Mouse (Mus musculus) lung, postnatal 14 days (tissue): ENCODE results near the gene 2310039H08Rik.
"Not testable (repeated sequence)": the region's sequence is repeated elsewhere in the genome, so short reads cannot be mapped to it uniquely, and the experiment has no call there.

Experiments used
- DNase-seq: peaks from one replicate; pipeline ENCODE4 v3.0.0; 2021

2310039H08Rik gene

DNA sequence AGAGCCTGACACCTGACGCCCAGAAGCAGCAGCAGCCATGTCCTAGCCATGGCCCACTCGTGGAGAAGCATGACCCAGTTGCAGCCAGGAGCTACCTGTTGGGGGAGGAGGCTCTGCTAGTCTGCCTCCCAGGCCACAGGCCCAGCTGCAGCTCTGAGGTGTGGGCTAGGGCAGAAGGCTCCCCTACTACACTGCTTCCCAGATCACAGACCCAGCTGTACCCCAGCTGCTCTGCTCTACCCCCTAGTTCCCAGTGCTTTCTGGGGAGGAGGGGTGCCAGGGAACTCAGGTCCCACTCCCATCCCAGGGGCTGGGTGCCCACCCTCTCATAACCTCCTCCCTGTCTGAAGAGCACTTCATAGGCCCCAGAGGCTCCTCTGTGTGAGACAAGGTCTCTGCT is 8.9 kb upstream of the 2310039H08Rik start, which contains the start of gene Ptcra:
TSS of gene Ptcra (minus strand) at position 169 of the 400 bp plus-strand sequence.
- DNase-seq = no peak

- not testable (repeated sequence) for DNase-seq
Measured at GRCm38 (mm10) chr17:46764916-46765315, 7.5 kb upstream of the 2310039H08Rik start.

GRCm38 (mm10) chr17:46767868-46768267 is 4.6 kb upstream of the 2310039H08Rik start:
- peak; percentile 61 for DNase-seq

GRCm38 (mm10) chr17:46770546-46770945 is 1.9 kb upstream of the 2310039H08Rik start:
- DNase-seq = no peak

GRCm38 (mm10) chr17:46771025-46771424 is 1.4 kb upstream of the 2310039H08Rik start:
- no peak for DNase-seq

DNA sequence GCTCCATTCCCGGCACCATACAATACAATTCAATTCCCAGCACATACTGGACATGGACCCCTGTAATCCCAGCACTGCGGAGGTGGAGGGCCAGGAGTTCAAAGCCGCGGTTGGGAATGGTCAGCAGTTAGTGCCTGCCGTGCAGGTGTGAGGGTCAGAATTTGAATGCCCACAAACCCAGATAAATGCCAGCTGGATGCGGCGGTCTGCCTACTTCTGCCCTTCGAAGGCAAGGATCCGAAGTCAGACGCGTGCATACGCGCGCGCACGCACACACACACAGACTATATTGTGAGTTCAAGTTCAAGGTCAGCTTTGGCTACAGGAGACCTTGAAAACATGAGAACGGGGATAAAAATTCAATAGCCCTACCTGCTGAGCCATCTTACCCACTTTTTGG is 819 bp upstream of the 2310039H08Rik start:
- no peak for DNase-seq

- no peak for DNase-seq
Measured at GRCm38 (mm10) chr17:46772038-46772403, 414 bp upstream of the 2310039H08Rik start.

GRCm38 (mm10) chr17:46773278-46774130 is 1.1 kb downstream of the 2310039H08Rik start:
- DNase-seq = no peak

DNA sequence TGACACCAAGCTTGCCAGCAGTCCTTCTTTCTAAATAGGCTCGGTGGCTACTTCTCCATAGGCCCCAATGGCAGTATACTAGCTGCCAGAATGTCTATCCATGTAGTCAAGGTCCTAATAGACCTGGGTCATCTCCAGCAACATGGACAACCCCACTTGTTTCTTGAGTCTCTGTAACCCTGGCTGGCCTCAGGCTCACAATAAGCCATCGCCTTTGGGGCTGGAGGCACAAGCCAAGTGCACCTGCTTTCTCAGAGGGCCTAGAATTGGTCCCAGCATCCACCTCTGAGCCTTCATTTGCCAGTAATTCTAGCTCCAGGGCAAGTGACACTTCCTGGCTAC is 1.7 kb downstream of the 2310039H08Rik start:
- no peak for DNase-seq

- DNase-seq = no peak
Measured at GRCm38 (mm10) chr17:46775070-46775469, 2.6 kb downstream of the 2310039H08Rik start.

DNA sequence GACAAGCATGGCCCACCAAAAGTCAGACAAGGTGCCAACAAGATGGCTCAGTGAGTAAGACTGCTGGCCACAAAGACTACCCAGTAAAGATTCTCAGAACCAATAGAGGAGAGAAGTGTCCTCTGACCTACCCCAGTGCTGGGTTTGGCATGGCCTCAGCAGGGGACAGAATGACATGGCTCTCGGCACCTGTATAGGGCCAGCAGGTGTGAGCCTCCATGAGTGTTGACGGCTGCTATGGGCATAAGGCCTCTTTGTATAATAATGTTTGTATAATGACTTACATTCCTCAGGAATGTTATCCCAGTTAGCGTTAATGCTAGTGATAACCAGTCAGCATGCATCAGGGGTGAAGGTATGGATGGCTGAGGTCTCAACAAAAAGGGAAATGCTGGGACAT is 3.7 kb downstream of the 2310039H08Rik start:
- no peak for DNase-seq

DNA sequence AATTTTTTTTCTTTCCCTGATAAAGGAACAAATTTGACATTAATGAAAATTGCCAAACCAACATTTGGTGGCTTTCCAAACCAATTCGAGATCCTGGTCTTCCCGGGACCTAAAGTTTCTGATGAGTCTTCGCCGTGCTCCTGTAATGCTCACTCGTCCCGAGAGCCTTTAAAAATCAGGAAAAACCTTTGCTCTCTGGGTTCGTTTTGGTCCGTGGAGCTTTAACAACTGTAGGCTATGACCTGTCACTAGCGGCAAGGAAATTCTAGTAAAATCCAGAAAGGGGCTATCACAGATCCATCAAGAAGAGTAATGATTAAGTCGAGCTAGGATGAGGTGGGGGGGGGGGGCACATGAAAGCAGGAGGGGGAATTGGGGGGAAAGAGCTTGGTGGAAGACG is 9.4 kb downstream of the 2310039H08Rik start:
- DNase-seq = no peak

GRCm38 (mm10) chr17:46782341-46783221 is 10.1 kb downstream of the 2310039H08Rik start, which contains the start of gene Rpl7l1:
Rpl7l1 (minus strand) TSS chr17:46782672.
- DNase-seq = peak; percentile 93

DNA sequence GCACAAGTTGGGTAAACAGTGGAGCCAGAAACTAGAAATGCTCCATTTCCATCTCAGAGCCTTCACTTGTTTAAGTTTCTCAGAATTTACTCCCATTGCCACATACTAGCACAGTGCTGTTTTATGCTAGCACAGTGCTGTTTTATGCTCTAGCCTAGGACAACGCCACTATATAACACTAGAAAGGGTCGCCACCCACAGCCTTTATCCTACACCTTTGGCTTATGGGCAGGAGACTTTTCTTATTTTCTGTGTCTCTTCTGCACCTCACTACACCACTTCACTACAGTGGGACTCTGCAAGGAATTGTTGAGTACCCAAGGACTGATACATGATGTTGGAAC is 10.8 kb downstream of the 2310039H08Rik start:
- DNase-seq = no peak

- no peak for DNase-seq
Measured at GRCm38 (mm10) chr17:46786952-46787351, 14.5 kb downstream of the 2310039H08Rik start.

DNA sequence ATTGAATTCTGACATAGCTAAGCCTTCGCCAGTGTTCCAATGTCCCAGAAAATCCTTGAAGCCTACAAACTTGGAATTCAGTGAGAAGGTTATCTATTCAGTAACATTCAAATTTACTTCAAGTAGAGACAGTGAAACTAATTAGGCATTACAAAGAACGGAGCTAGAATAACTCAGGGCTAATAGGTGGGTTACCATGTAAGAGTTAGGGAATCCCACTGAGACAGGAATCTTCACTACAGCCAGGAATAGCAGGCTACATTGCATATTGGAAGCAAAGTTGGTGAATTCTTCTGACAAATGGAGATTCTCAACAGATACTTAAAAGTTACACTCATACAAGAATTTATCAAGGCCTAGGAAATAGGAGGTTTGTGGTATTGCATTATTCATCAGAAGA is 15.5 kb downstream of the 2310039H08Rik start:
- DNase-seq = not testable (repeated sequence)

GRCm38 (mm10) chr17:46792963-46793362 is 20.5 kb downstream of the 2310039H08Rik start:
- no peak for DNase-seq

DNA sequence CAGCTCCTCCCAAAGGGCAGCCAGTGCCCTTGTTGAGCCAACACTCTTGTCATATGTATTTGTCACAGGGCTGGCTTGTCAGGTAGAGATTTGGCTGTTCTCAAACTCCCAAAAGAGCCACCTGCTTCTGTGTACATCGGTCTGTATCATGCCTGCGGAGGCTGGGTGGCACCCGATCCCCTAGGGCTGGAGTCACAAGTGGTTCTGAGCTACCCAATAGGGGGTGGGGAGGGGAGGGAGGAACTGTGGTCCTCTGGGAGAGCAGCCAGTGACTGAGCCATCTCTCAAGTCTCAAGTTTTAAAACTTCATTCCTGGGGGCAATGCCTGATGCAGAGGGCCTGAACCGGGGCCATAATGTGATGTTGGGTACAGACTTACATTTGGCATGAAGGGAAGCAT is 24.3 kb downstream of the 2310039H08Rik start:
- no peak for DNase-seq

DNA sequence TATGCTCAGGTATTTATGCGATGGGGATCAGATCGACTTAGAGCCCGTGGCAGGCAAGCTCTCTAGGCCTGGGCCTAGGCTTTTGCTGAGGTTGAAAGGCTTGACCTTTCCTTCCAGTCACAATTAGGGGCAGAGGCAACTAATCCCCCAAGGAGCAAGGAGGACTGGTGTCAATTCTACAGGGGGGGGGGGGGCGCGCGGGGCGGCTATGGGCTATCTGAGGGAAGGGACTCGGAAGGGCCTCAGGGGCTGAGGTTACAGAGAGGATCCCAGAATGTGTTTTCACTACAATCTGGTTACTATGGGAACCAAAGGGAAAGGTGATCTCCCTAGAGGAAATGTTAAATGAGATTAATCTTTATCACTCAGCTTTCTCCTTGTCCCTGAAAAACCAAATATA is 25.0 kb downstream of the 2310039H08Rik start:
- no peak for DNase-seq

- no peak for DNase-seq
Measured at GRCm38 (mm10) chr17:46799680-46800079, 27.2 kb downstream of the 2310039H08Rik start.

GRCm38 (mm10) chr17:46801761-46802160 is 29.3 kb downstream of the 2310039H08Rik start:
- DNase-seq = no peak

DNA sequence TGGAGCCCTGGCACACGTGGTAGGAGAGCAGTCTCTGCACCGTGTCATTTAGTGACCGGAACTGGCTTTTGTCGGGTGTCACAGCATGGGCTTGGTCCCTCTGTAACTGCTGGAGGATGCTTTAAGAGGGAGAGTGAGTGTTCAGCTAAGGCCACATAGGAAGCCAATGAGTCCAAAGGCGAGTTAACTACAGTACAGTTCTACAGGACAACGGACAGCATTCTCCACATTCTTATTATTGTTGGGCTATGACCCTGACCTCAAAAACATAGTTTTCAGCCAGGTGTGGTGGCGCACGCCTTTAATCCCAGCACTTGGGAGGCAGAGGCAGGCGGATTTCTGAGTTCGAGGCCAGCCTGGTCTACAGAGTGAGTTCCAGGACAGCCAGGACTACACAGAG is 35.9 kb downstream of the 2310039H08Rik start:
- DNase-seq = no peak

GRCm38 (mm10) chr17:46809131-46809830 is 36.8 kb downstream of the 2310039H08Rik start:
- no peak for DNase-seq
